Mouse (Mus musculus) kidney, adult 11 months (tissue): ENCODE measurements around the gene Aurkaip1.

ENCODE experiments used
- DNase-seq: peaks from one replicate; pipeline ENCODE4 v3.0.0; 2022

Gene Aurkaip1

DNA sequence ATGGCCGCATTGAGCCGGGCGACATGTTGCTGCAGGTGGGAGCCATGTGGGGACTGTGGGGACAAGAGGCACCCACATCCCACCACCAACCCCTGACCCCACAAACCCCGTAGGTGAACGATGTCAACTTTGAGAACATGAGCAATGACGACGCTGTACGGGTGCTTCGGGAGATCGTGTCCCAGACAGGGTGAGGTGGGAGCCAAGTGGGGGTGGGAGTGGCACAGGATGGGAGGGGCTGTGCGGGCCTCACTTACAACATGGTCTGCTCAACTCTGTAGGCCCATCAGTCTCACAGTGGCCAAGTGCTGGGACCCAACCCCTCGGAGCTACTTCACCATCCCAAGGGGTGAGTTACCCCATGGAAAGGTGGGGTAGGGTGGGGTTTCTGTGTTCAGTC lies 23.9 kb downstream of the Aurkaip1 start:
- DNase-seq = no peak

DNA sequence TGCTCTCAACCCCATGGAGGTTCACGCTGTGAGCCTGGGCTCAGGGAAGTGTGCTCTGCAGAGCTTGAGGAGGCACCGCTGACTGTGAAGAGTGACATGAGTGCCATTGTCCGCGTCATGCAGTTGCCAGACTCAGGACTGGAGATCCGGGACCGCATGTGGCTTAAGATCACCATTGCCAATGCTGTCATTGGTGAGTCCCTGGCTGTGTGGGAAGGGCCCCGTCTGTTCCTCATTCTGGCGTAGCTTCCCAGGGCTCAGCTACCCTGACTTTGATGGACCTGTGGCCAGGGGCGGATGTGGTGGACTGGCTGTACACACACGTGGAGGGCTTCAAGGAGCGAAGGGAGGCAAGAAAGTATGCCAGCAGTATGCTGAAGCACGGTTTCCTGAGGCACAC lies 25.0 kb downstream of the Aurkaip1 start:
- no peak for DNase-seq

DNA sequence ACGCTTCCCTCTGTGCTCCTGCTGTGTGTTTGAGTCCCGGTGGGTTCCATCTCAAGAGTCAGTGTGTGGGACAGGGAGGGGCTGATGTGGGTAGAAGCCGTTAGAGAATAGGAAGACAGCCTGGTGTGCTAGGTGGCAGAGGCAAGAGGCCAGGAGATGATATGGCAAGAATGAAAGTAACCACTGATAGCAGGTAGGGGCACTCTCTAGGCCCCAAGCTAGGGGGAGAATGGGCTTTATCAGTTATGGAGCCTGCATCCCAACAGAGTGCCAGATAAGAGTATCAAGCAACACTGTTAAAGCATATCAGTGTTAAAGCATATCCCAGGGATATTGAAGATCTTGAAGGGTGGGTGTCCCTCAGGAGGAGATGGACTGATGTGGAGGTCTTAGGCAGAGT lies 25.8 kb downstream of the Aurkaip1 start:
- DNase-seq = no peak

DNA sequence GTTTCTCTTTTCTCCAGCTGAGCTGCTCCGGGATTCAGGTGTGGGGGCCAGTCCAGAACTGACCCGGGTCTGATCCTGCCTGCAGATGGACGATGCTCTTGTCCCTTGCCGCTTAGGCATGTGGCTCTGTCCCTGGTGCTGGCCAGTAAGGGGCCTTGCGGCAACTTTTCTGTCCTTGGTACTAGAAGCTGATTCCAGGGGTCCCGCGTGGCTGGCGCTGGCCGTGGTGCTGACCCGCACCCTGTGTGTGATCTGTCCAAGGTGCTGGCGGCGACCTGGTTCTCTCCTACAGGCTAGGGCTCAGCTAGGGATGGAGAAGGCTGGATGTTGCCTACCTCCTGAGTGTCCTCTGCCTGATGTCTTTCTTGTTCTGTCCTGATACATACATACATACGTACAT lies 28.2 kb downstream of the Aurkaip1 start:
- DNase-seq = no peak

DNA sequence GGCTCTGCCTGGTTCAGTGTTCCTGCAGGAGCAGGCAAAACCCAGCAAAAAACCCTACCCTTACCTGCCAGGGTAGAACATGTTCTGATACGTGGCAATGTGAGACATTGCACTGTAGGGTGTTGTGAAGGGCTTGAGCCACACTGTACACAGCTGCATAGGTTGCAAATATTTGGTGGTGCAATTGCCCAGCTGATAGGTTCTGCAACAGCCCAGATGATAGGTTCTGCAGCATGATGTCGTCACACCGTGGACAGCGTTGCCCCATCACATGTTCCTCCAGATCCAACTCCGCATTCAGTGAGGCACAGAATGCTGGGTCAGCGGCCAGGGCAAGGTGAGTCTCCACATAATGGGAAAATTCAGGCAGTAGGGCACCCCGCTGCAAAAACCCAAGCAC lies 30.7 kb downstream of the Aurkaip1 start:
- DNase-seq = no peak

DNA sequence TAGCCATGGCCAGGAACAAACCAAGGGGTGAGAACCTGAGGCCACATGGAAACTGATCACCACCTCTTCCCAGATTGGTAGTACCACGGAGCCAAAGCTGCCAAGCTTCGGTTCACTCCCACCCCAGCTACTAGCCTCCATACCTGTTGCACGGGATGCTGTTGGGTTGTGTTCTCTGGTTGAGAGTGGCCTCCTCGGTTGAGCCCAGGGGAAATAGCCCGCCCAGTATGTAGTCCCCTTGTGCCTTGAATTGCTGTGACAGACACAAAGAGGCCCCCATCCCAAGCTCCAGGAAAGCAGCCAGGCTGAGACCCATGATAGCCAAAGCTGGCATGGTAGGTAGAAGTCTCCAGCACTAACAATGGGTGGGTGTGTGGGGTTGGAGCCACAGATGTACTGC lies 31.9 kb downstream of the Aurkaip1 start, which contains the start of gene Tas1r3:
Tas1r3 (minus strand) TSS at position 362 of the 400 bp plus-strand sequence.
- DNase-seq = no peak

DNA sequence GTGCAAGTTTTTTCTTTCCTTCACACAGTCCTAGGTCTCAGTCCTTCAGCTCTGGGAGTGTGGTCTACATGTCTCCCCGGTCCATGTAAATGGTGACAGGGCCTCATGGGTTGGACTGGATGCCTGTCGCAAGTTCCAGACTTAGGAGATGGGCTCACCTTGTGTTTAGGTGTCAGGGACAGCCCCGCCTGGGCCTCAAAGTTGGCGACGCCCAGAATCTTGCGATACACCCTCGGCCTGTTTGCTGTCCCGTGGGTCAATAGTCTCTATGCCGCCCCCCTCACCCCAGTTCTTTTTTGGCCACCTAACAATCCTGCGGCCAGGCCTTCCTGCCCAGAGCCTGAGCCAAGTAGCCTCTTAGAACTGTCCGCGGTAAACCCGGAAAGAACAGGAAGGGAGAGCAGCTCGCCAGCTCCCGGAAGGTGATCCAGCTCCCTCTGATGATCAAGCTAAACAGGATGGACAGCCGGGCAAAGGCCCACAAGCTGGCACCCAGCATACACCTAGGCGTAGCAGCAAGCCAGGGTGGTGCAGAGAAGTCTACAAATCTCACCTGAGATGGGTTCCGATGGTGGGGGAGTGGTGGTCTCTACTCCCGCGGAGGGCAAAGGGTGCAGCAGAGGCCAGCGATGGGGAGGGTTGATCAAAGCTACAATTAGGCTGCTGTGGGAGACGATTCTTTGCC lies 37.7 kb downstream of the Aurkaip1 start:
- DNase-seq = peak; percentile 53

DNA sequence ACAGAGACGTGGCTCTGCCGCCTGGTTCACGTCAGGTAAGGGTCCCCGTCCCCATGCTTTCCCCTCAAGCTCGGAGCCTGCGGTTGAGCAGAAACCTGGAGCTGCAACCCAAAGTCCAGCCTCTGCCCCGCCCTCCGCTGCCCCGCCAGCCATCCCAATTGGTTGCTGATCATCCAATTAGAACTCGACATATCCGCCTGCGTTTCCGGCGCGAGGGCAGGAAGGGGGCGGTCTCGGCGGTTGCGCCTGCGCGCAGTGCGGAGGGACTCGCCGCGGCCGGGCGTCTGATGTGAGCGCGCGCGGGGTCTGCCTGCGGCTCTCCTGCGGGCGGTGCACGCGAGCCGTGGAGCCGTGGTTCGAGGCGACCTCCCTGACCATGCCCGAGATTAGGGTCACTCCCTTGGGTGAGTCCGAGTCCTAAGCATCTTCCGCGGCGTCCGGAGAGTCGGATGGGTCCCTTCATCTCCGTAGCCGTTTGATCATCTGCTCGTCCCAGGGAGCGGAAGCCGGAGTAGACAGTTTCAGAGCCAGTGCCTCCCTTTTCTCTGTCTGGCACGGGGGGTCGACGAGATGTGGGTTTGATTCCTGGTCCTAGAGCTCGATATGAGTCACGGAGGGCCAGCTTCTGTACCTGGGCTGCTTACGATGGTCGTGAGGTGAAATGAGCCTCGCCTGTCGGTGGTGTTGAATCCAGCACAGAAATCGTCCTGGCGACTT lies 38.4 kb downstream of the Aurkaip1 start, which contains the start of the genes Cptp and Ints11:
Cptp (minus strand) TSS at position 124 of the 717 bp plus-strand sequence.
Ints11 (plus strand) TSS at position 230 of the 717 bp plus-strand sequence.
- peak; percentile 96 for DNase-seq

DNA sequence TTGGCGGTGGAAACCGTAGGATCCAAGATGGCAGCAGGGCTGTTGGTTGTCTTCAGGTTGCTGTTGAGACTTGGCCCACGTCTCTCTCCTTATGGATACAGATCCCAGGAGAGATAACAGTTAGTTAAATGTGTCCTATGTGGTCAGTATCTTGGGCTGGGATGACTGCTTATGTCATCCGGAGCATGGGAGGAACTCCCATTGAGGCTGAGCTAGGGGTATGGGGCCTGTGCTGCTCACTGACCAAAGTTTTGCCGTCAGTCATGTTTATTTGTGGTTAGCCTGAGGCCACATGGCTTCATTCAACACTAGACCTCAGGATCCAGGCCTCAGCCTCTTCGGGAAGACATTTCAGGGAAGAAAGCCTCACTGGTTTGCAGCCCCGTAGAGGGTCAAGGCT lies 40.3 kb downstream of the Aurkaip1 start:
- no peak for DNase-seq
